Mouse (Mus musculus) hindbrain, embryonic 13.5 days (tissue): ENCODE measurements around the gene Zfp512b. TPM values are rescaled to one million over a fixed set of nuclear protein-coding genes. Genes with fewer than 3 reads are reported as not detected.

ENCODE experiments used
- ATAC-seq: fragments of 200-750 bp; cut with Nextera tagmentation; 2 replicates; pipeline ENCODE4 v1.8.0; 2017; ENCODE audit warnings: moderate TSS enrichment; ENCODE audit not compliant: low FRiP score
- H3K27ac ChIP-seq: fragments of 300-500 bp; sonication (generic); 2 replicates; pipeline ENCODE4 v1.5.1; 2015; ENCODE audit warnings: inconsistent platforms, mild to moderate bottlenecking, moderate library complexity
- H3K27me3 ChIP-seq: fragments of 300-500 bp; sonication (generic); 2 replicates; pipeline ENCODE4 v1.6.1; 2015; ENCODE audit warnings: mild to moderate bottlenecking, inconsistent platforms
- H3K36me3 ChIP-seq: fragments of 300-500 bp; sonication (generic); 2 replicates; pipeline ENCODE4 v1.6.1; 2015; ENCODE audit warnings: mild to moderate bottlenecking, inconsistent platforms
- H3K4me1 ChIP-seq: fragments of 300-500 bp; sonication (generic); replicated peaks from 2 replicates; pipeline ENCODE4 v1.6.1; 2015; ENCODE audit warnings: inconsistent platforms
- H3K4me2 ChIP-seq: fragments of 300-500 bp; sonication (generic); 2 replicates; pipeline ENCODE4 v1.6.1; 2015; ENCODE audit warnings: inconsistent platforms, mild to moderate bottlenecking, moderate library complexity
- H3K4me3 ChIP-seq: fragments of 300-500 bp; sonication (generic); 2 replicates; pipeline ENCODE4 v1.5.1; 2015; ENCODE audit warnings: mild to moderate bottlenecking, inconsistent platforms
- H3K9ac ChIP-seq: fragments of 300-500 bp; sonication (generic); 2 replicates; pipeline ENCODE4 v1.6.1; 2015; ENCODE audit warnings: mild to moderate bottlenecking, inconsistent platforms
- H3K9me3 ChIP-seq: fragments of 300-500 bp; sonication (generic); 2 replicates; pipeline ENCODE4 v1.6.1; 2016; ENCODE audit warnings: inconsistent platforms
- WGBS: fragments of 180-500 bp; shearing (Covaris S2); methylation state at CpG from one replicate; pipeline ENCODE4 v1.1.7; 2015; 5-methylcytosine and 5-hydroxymethylcytosine counted together
- polyA plus RNA-seq: library from polyadenylated mRNA; unstranded; fragments of >200 nt; fragmentation: Nextera tagmentation; extraction: Ambion mirVana; gene quantifications from 2 replicates; pipeline ENCODE4 v1.2.1, GENCODE M21; 2015

Zfp512b gene
- 68.0 and 74.1 TPM in 2 replicates for polyA plus RNA-seq

- Histone ChIP-seq H3K27me3 (no peaks in the 10 kb centered on the region), H3K4me1 (peaks cover 45% of the 10 kb centered on the region), H3K27ac (peak within 1 kb of the TSS; percentile 93), H3K4me2 (peak within 1 kb of the TSS; percentile 85), H3K9ac (peak within 1 kb of the TSS; percentile 97), H3K4me3 (peak within 1 kb of the TSS; percentile 96), H3K9me3 (no peaks in the 10 kb centered on the region), H3K36me3 (peaks cover 53% of the 10 kb centered on the region)
- WGBS = under 1% methylated on average over 71 of the region's 97 CpGs
- peak; percentile 83 for ATAC-seq
Measured at GRCm38 (mm10) chr2:181592231-181593041, at the start of gene Zfp512b. Zfp512b (minus strand) TSS chr2:181592803.

GRCm38 (mm10) chr2:181635865-181636264 lies 43.3 kb upstream of the Zfp512b start:
- 98% methylated on average over 3 of the region's 3 CpGs for WGBS
- no peak overlapping the region for H3K4me2 ChIP-seq
- H3K4me3 ChIP-seq = no peak overlapping the region
- peaks cover 88% of the 10 kb centered on the region for H3K36me3 ChIP-seq
- H3K9me3 ChIP-seq = no peaks in the 10 kb centered on the region
- no peak overlapping the region for H3K9ac ChIP-seq
- no peaks in the 10 kb centered on the region for H3K4me1 ChIP-seq
- no peak overlapping the region for H3K27ac ChIP-seq
- ATAC-seq = no peak
- H3K27me3 ChIP-seq = no peaks in the 10 kb centered on the region

- 95% methylated on average over 6 of the region's 6 CpGs for WGBS
- Histone ChIP-seq H3K4me1 (no peaks in the 10 kb centered on the region), H3K4me3 (no peak overlapping the region), H3K9ac (no peak overlapping the region), H3K9me3 (no peaks in the 10 kb centered on the region), H3K36me3 (peaks cover 73% of the 10 kb centered on the region), H3K27ac (no peak overlapping the region), H3K27me3 (no peaks in the 10 kb centered on the region), H3K4me2 (no peak overlapping the region)
- ATAC-seq = no peak
Measured at GRCm38 (mm10) chr2:181632624-181633023, 40.0 kb upstream of the Zfp512b start.

- no peaks in the 10 kb centered on the region for H3K4me1 ChIP-seq
- no peak overlapping the region for H3K9ac ChIP-seq
- H3K9me3 ChIP-seq = no peaks in the 10 kb centered on the region
- no peaks in the 10 kb centered on the region for H3K27me3 ChIP-seq
- no peak overlapping the region for H3K4me3 ChIP-seq
- no peak overlapping the region for H3K4me2 ChIP-seq
- H3K27ac ChIP-seq = no peak overlapping the region
- no peak for ATAC-seq
- H3K36me3 ChIP-seq = peaks cover 42% of the 10 kb centered on the region
Measured at GRCm38 (mm10) chr2:181628471-181628870, 35.9 kb upstream of the Zfp512b start.

GRCm38 (mm10) chr2:181623401-181623800 lies 30.8 kb upstream of the Zfp512b start:
- H3K36me3 ChIP-seq = peaks cover 49% of the 10 kb centered on the region
- H3K9ac ChIP-seq = no peak overlapping the region

GRCm38 (mm10) chr2:181618761-181619495 lies 26.3 kb upstream of the Zfp512b start:
- Histone ChIP-seq H3K4me1 (no peaks in the 10 kb centered on the region), H3K36me3 (peaks cover 62% of the 10 kb centered on the region), H3K27ac (no peak overlapping the region), H3K27me3 (no peaks in the 10 kb centered on the region), H3K9me3 (no peaks in the 10 kb centered on the region), H3K4me2 (no peak overlapping the region), H3K9ac (no peak overlapping the region), H3K4me3 (no peak overlapping the region)
- 90% methylated on average over 5 of the region's 5 CpGs for WGBS
- no peak for ATAC-seq

More at GRCm38 (mm10) chr2:181623401-181623800, 30.8 kb upstream of the Zfp512b start:
- no peaks in the 10 kb centered on the region for H3K27me3 ChIP-seq
- no peak for ATAC-seq
- H3K4me3 ChIP-seq = no peak overlapping the region
- H3K4me1 ChIP-seq = no peaks in the 10 kb centered on the region
- H3K4me2 ChIP-seq = no peak overlapping the region
- H3K9me3 ChIP-seq = no peaks in the 10 kb centered on the region
- H3K27ac ChIP-seq = no peak overlapping the region

GRCm38 (mm10) chr2:181602367-181602766 lies 9.8 kb upstream of the Zfp512b start:
- H3K27me3 ChIP-seq = no peaks in the 10 kb centered on the region
- H3K4me1 ChIP-seq = peaks cover 40% of the 10 kb centered on the region
- H3K36me3 ChIP-seq = 0 out of 2 replicates have a peak, but pooled peaks cover under 1% of the 10 kb centered on the region
- ATAC-seq = no peak
- WGBS = 88% methylated on average over 4 of the region's 4 CpGs
- peak overlapping the region; percentile 82 for H3K4me2 ChIP-seq
- no peaks in the 10 kb centered on the region for H3K9me3 ChIP-seq
- peak overlapping the region; percentile 79 for H3K4me3 ChIP-seq
- H3K27ac ChIP-seq = no peak overlapping the region
- no peak overlapping the region for H3K9ac ChIP-seq

- Histone ChIP-seq H3K4me1 (peaks cover 45% of the 10 kb centered on the region), H3K4me3 (peak overlapping the region; percentile 79), H3K4me2 (peak overlapping the region; percentile 82), H3K9ac (peak overlapping the region; percentile 88), H3K9me3 (no peaks in the 10 kb centered on the region), H3K27ac (peak overlapping the region; percentile 90; the same call in 1 of the 2 replicates), H3K27me3 (no peaks in the 10 kb centered on the region), H3K36me3 (peaks cover 5% of the 10 kb centered on the region; the same call in 1 of the 2 replicates)
- no peak for ATAC-seq
- WGBS = 31% methylated on average over 10 of the region's 10 CpGs
Measured at GRCm38 (mm10) chr2:181601751-181602145, 9.1 kb upstream of the Zfp512b start.

- Histone ChIP-seq H3K36me3 (peaks cover 11% of the 10 kb centered on the region), H3K9me3 (no peaks in the 10 kb centered on the region), H3K4me1 (peaks cover 48% of the 10 kb centered on the region), H3K4me2 (peak overlapping the region; percentile 82), H3K27ac (peak overlapping the region; percentile 90), H3K4me3 (peak overlapping the region; percentile 79), H3K9ac (peak overlapping the region; percentile 88), H3K27me3 (no peaks in the 10 kb centered on the region)
- ATAC-seq = peak; percentile 94
- 2% methylated on average over 57 of the region's 57 CpGs for WGBS
Measured at GRCm38 (mm10) chr2:181600828-181601750, 8.5 kb upstream of the Zfp512b start.

GRCm38 (mm10) chr2:181600226-181600758 lies 7.7 kb upstream of the Zfp512b start:
- 68% methylated on average over 6 of the region's 6 CpGs for WGBS
- Histone ChIP-seq H3K36me3 (peaks cover 19% of the 10 kb centered on the region), H3K4me2 (peak overlapping the region; percentile 82), H3K9ac (peak overlapping the region; percentile 88), H3K27me3 (no peaks in the 10 kb centered on the region), H3K4me3 (peak overlapping the region; percentile 79), H3K27ac (peak overlapping the region; percentile 88; the same call in 1 of the 2 replicates), H3K4me1 (peaks cover 52% of the 10 kb centered on the region), H3K9me3 (no peaks in the 10 kb centered on the region)
- ATAC-seq = no peak

- Histone ChIP-seq H3K4me1 (peaks cover 54% of the 10 kb centered on the region), H3K4me3 (peak within 1 kb of the TSS; percentile 80), H3K9me3 (no peaks in the 10 kb centered on the region), H3K36me3 (peaks cover 19% of the 10 kb centered on the region), H3K27ac (peak within 1 kb of the TSS; percentile 96), H3K4me2 (peak within 1 kb of the TSS; percentile 78), H3K9ac (peak within 1 kb of the TSS; percentile 98), H3K27me3 (no peaks in the 10 kb centered on the region)
- ATAC-seq = peak; percentile 33
- 2% methylated on average over 71 of the region's 71 CpGs for WGBS
Measured at GRCm38 (mm10) chr2:181598454-181599351, 6.1 kb upstream of the Zfp512b start, which contains the start of gene Samd10. Samd10 (minus strand) TSS chr2:181599212.
